Mouse (Mus musculus): ENCODE data around the gene Erp29.

The Erp29 gene

DNA sequence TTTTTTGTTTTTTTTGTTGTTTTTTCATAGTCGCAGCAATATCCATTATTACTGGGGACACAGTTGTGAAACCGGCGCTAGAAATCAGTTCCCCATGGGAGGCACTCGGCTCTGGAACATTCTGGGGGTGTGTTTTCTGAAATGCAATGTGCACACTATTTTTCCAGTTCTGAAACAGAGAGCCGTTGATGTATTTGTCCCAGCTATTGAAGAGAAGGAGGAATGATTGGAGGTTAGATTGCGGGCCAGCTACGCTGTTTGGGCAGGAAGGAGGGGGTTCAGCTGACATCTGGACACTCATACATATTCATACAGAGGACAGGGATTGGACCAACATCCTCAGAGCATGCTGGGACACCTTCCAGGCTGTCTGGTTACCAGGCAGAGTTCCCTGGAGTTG is 63.2 kb downstream of the Erp29 start:
- no peak for DNase-seq (ENCODE audit: low spot score)

DNA sequence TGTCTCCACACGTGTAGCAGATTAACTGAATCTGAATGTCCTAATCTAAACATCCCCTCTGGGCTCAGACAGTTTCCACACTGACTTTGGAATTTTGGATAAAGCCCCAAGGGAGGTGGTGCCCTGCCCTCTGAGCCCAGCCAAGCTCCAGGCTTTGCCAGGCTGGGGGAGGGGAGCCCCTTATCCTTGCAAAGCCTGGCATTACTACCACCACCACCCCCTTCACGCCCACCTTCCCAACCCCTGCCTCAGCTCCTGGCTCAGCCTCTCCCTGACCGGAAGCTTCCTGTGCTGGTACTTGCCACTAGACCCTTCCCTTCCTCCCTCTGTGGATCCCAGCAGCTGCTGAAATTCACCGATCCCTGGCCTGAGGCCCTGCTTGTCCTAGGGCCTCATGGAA is 65.2 kb downstream of the Erp29 start:
- no peak for DNase-seq (ENCODE audit: low spot score)

DNA sequence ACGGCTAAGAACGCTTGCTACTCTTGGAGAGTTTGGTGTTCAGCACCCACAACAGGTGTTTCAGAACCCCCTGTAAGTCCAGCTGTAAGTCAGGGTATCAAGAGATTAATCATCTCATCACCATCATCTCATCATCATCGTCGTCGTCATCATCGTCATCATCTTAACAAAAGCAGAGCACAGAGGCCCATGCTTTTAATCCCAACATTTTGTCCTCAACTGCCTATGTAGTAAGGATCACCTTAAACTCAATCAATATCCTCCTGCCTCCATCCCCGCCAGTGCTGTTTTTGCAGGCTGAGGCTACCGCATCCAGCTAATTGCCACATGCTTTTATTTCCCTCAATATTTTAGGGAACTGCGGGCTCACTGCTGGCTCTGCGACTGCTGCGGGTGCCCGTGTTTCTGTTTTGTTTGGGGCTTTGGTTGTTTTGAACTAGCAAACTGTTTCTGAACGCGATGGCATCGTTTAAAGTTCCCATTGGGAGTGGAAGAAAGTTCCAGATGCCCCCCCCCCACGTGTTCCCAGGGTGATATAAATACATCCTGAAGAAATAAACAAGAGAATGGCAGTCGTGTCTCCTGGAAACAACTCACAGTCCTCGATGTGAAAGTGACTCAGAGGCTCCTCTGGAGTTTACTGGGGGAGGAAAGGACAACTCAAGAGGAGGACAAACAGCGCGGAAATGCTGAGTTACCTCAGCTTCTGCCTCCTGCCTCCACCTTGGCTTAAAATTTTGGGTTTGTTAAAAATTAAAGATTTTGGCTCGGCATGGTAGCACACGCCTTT is 66.0 kb downstream of the Erp29 start:
- no peak for DNase-seq (ENCODE audit: low spot score)

DNA sequence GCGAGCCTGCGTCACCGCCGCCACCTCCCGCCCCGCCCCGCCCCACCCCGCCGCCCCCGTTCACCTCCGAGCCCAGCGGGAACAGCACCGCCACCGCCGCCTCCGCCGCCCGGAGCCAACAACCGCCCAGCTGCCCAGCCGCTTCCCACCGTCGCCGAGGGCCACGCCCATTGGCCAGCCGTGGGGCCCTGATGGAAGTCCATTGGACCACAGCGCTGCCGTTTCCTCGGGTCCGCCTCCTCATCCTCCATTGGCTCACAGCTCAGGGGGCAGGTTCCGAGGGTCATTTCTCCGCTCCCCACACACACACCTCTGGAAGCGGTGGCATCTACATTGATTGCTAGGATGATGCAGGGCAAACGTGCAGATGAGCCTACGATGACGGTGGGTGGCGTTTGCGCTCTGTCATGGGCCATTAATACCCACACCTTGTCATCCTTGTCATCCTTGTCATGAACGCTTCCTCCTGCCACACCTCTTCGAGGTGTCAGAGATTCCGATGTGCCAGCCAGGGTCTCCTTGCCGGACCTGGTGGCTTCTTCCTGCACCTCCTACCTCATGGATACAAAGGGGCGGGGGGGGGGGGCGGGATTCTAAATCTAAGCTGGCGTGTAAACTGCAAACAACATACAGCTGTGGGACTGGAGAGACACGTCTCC is 66.7 kb downstream of the Erp29 start, which contains the start of gene Trafd1:
Trafd1 (minus strand) TSS at position 172 of the 659 bp plus-strand sequence.
- peak; percentile 86 for DNase-seq (ENCODE audit: low spot score)

DNA sequence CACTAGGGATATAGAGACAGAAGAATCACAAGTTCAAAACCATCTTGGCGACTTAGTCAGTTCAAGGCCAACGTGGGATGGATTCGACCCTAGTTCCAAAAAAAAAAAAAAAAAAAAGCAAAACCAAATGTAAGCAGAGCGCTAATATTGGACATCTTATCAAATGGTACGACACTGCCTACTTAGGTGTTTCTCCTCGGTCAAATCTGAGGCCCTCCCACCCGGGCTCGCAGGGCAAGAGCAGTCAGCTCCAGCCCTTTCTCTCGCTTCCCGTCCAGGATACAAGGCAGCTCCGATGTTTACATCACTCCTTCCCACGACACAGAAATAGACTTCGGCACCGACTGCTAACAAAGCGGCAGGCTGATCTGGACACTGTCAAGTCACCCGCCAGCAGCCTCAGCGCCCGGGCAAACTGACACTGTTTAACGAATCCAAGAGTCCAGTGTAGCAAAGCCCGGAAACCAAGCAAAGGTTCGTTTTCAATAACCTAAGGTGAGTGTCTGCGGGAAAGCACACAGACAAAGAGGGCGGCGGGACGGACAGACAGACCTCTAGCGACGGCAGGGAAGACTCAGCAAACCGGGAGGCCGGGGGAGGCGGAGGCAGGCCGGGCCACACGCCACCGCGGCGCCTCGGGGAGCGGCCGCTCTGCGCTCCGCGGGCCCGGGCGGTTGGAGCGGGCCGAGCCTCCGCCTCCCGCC is 67.4 kb downstream of the Erp29 start:
- peak; percentile 55 for DNase-seq (ENCODE audit: low spot score)

DNA sequence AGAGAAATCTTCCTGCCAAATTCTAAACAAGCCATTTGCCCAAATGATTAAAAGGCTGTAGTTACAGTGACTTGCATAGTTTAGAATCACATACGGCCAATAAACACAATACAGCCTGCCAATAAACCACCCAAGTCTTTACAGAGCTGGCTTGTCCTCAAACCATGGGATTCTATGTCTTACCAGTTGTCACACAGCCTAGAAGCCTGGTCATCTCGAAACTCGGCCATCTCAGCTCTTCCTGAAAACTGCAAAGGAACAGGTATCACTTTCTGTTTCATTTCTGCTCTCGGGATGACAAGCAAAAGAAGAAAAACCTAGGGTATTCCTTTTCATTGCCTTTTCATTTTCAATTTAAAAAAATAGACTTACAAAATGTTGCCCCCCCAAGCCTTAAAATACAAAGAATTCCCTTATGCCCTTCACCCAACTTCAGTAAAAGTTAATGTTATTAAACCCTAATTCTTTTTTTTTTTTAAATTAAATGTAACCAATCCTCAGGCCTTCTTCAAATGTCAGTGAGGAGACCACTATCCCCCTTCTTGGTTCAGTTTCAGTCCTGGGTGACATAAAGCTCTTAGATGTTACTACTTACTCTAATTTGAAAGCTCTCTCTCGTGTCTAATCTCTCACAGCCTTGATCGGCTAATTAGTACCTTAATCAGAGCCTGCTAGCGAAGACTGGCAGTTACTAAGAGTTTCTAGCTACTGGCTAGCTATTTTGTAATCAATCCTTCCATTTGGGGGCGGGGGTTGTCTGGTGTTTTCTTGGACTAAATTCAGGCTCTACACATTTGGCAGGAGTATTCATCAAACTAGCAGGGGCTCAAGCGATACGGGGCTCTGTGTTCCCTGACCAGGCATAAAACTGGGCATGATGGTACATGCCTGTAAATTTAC is 68.2 kb downstream of the Erp29 start:
- no peak for DNase-seq (ENCODE audit: low spot score)

DNA sequence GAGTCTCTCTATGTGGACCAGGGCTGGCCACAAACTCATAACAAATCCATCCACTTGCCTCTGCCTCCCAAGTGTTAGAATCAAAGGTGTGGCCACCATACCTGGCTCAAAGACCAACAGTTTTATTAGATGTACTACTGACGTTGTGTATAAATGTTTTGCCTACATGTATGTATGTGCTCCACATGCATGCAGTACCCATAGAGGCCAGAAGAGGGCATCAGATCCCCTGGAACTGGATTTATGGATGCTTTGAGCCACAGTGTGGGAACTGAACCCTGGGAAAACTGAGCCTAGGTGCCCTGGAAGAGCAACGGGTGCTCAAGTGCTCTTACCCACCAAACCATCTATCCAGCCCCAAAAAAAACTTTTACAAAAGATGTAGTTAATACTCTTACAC is 71.6 kb downstream of the Erp29 start:
- no peak for DNase-seq (ENCODE audit: low spot score)

DNA sequence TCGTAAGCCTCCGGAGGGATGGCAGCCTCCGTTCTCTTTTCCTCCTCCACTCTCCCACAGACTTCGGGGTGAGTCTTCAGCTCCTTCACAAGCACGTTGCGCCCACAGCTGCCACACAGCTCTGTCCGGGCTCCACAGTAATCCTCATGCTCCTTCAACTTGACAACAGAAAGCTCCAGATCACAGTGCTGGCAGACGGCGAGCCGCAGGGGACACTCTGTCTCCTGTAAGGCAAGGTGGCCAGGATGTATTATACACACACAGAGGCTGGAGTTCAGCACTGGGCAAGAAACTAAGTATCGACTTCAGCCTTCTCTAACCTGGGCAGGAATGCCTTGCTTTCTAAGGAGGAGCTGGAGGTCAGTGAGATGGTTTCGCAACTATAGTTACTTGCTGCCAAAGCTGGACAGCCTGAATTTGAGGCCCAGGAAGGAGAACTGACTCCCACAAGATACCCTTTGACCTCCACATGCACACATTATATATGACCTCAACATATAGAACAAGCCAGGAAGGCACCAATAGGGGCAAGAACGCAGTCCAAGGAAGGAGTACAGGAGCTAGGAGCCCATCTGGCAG is 73.5 kb downstream of the Erp29 start:
- DNase-seq (ENCODE audit: low spot score) = no peak

Measured in spleen, adult 12 weeks (tissue).